Mouse (Mus musculus): ENCODE results near the gene R3hdm2. TPM values are rescaled to one million over a fixed set of nuclear protein-coding genes. Genes with fewer than 3 reads are reported as not detected.

The R3hdm2 gene
- polyA plus RNA-seq, 1 experiment, result 135 TPM

GRCm38 (mm10) chr10:127368273-127368672 lies 11.9 kb upstream of the R3hdm2 start:
- no peak overlapping the region for H3K27ac ChIP-seq (ENCODE audit: control insufficient read depth, insufficient read depth, low read length)
- no peak overlapping the region for H3K4me3 ChIP-seq (ENCODE audit: control insufficient read depth, insufficient read depth, low read length)
- no peaks in the 10 kb centered on the region for H3K27me3 ChIP-seq (ENCODE audit: control insufficient read depth, insufficient read depth, low read length)
- TF ChIP-seq POLR2A (IDR thresholded peaks at IDR 0.05; ENCODE audit: control insufficient read depth, extremely low read depth, insufficient read depth, low read length, poor library complexity) (no peak), CTCF (IDR thresholded peaks at IDR 0.05; ENCODE audit: borderline replicate concordance, control insufficient read depth, extremely low read depth, insufficient read depth, low read length, poor library complexity) (no peak)
- no peak for DNase-seq
- WGBS, result 98% methylated on average over 2 of the region's 2 CpGs
- no peaks in the 10 kb centered on the region for H3K4me1 ChIP-seq (replicated peaks; ENCODE audit: control insufficient read depth, insufficient read depth, low read length)
- no peaks in the 10 kb centered on the region for H3K36me3 ChIP-seq (ENCODE audit: control insufficient read depth, insufficient read depth, low read length)

- 96% methylated on average over 22 of the region's 22 CpGs for WGBS
These were observed 10.0 kb upstream of the R3hdm2 start, which contains the start of gene Inhbc for GRCm38 (mm10) chr10:127369834-127370820. Gene Inhbc (minus strand): TSS chr10:127370431.

GRCm38 (mm10) chr10:127371023-127371422 lies 9.1 kb upstream of the R3hdm2 start:
- WGBS, result 63% methylated on average over 2 of the region's 2 CpGs
- Histone ChIP-seq H3K4me1 (replicated peaks; ENCODE audit: control insufficient read depth, insufficient read depth, low read length) (no peaks in the 10 kb centered on the region), H3K4me3 (ENCODE audit: control insufficient read depth, insufficient read depth, low read length) (no peak overlapping the region), H3K27ac (ENCODE audit: control insufficient read depth, insufficient read depth, low read length) (no peak overlapping the region), H3K36me3 (ENCODE audit: control insufficient read depth, insufficient read depth, low read length) (no peaks in the 10 kb centered on the region), H3K27me3 (ENCODE audit: control insufficient read depth, insufficient read depth, low read length) (no peaks in the 10 kb centered on the region)
- TF ChIP-seq POLR2A (IDR thresholded peaks at IDR 0.05; ENCODE audit: control insufficient read depth, extremely low read depth, insufficient read depth, low read length, poor library complexity) (no peak), CTCF (IDR thresholded peaks at IDR 0.05; ENCODE audit: borderline replicate concordance, control insufficient read depth, extremely low read depth, insufficient read depth, low read length, poor library complexity) (no peak)
- DNase-seq, result no peak

More at GRCm38 (mm10) chr10:127369834-127370820, 10.0 kb upstream of the R3hdm2 start, which contains the start of gene Inhbc:
- Histone ChIP-seq H3K4me3 (ENCODE audit: control insufficient read depth, insufficient read depth, low read length) (no peak within 1 kb of the TSS), H3K36me3 (ENCODE audit: control insufficient read depth, insufficient read depth, low read length) (no peaks in the 10 kb centered on the region), H3K27ac (ENCODE audit: control insufficient read depth, insufficient read depth, low read length) (no peak within 1 kb of the TSS), H3K4me1 (replicated peaks; ENCODE audit: control insufficient read depth, insufficient read depth, low read length) (no peaks in the 10 kb centered on the region), H3K27me3 (ENCODE audit: control insufficient read depth, insufficient read depth, low read length) (no peaks in the 10 kb centered on the region)
- TF ChIP-seq POLR2A (IDR thresholded peaks at IDR 0.05; ENCODE audit: control insufficient read depth, extremely low read depth, insufficient read depth, low read length, poor library complexity) (no peak), CTCF (IDR thresholded peaks at IDR 0.05; ENCODE audit: borderline replicate concordance, control insufficient read depth, extremely low read depth, insufficient read depth, low read length, poor library complexity) (no peak)
- DNase-seq, result no peak

- H3K27ac ChIP-seq (ENCODE audit: control insufficient read depth, insufficient read depth, low read length), result no peak overlapping the region
- H3K27me3 ChIP-seq (ENCODE audit: control insufficient read depth, insufficient read depth, low read length), result no peaks in the 10 kb centered on the region
- 93% methylated on average over 3 of the region's 3 CpGs for WGBS
- H3K4me3 ChIP-seq (ENCODE audit: control insufficient read depth, insufficient read depth, low read length), result no peak overlapping the region
- TF ChIP-seq CTCF (IDR thresholded peaks at IDR 0.05; ENCODE audit: borderline replicate concordance, control insufficient read depth, extremely low read depth, insufficient read depth, low read length, poor library complexity) (no peak), POLR2A (IDR thresholded peaks at IDR 0.05; ENCODE audit: control insufficient read depth, extremely low read depth, insufficient read depth, low read length, poor library complexity) (no peak)
- H3K4me1 ChIP-seq (replicated peaks; ENCODE audit: control insufficient read depth, insufficient read depth, low read length), result peaks cover 2% of the 10 kb centered on the region; the same call in 1 of the 2 replicates
- no peak for DNase-seq
- no peaks in the 10 kb centered on the region for H3K36me3 ChIP-seq (ENCODE audit: control insufficient read depth, insufficient read depth, low read length)
These were observed 2.4 kb upstream of the R3hdm2 start for GRCm38 (mm10) chr10:127377700-127378099.

- Histone ChIP-seq H3K27me3 (ENCODE audit: control insufficient read depth, insufficient read depth, low read length) (no peaks in the 10 kb centered on the region), H3K4me1 (replicated peaks; ENCODE audit: control insufficient read depth, insufficient read depth, low read length) (peaks cover 2% of the 10 kb centered on the region; the same call in 1 of the 2 replicates), H3K36me3 (ENCODE audit: control insufficient read depth, insufficient read depth, low read length) (no peaks in the 10 kb centered on the region), H3K27ac (ENCODE audit: control insufficient read depth, insufficient read depth, low read length) (no peak overlapping the region), H3K4me3 (ENCODE audit: control insufficient read depth, insufficient read depth, low read length) (no peak overlapping the region)
- TF ChIP-seq CTCF (IDR thresholded peaks at IDR 0.05; ENCODE audit: borderline replicate concordance, control insufficient read depth, extremely low read depth, insufficient read depth, low read length, poor library complexity), result no peak
- no peak for TF ChIP-seq POLR2A (IDR thresholded peaks at IDR 0.05; ENCODE audit: control insufficient read depth, extremely low read depth, insufficient read depth, low read length, poor library complexity)
- WGBS, result 89% methylated on average over 8 of the region's 8 CpGs
- DNase-seq, result no peak
These were observed 473 bp upstream of the R3hdm2 start for GRCm38 (mm10) chr10:127379654-127380053.

- H3K27ac ChIP-seq (ENCODE audit: control insufficient read depth, insufficient read depth, low read length), result no peak overlapping the region
- peak; percentile 67 for DNase-seq
- H3K4me3 ChIP-seq (ENCODE audit: control insufficient read depth, insufficient read depth, low read length), result peak overlapping the region; percentile 73
- no peaks in the 10 kb centered on the region for H3K27me3 ChIP-seq (ENCODE audit: control insufficient read depth, insufficient read depth, low read length)
- 18% methylated on average over 76 of the region's 79 CpGs for WGBS
- TF ChIP-seq CTCF (IDR thresholded peaks at IDR 0.05; ENCODE audit: borderline replicate concordance, control insufficient read depth, extremely low read depth, insufficient read depth, low read length, poor library complexity) (no peak), POLR2A (IDR thresholded peaks at IDR 0.05; ENCODE audit: control insufficient read depth, extremely low read depth, insufficient read depth, low read length, poor library complexity) (no peak)
- peaks cover 2% of the 10 kb centered on the region; the same call in 1 of the 2 replicates for H3K4me1 ChIP-seq (replicated peaks; ENCODE audit: control insufficient read depth, insufficient read depth, low read length)
- no peaks in the 10 kb centered on the region for H3K36me3 ChIP-seq (ENCODE audit: control insufficient read depth, insufficient read depth, low read length)
These were observed 928 bp downstream of the R3hdm2 start for GRCm38 (mm10) chr10:127380767-127381742.

Data from thymus, adult 2 months (tissue).